Mouse (Mus musculus) thymus, adult 2 months (tissue): Measurements from ENCODE around the gene Cdsn. TPM values are rescaled to one million over a fixed set of nuclear protein-coding genes. Genes with fewer than 3 reads are reported as not detected.

Source experiments
- DNase-seq: peaks from one replicate; pipeline ENCODE4 v3.0.0; 2021
- H3K27ac ChIP-seq: fragments of 200-500 bp; 2 replicates; pipeline ENCODE4 v1.5.1; 2012; ENCODE audit warnings: low read length, control low read depth; ENCODE audit not compliant: control insufficient read depth, insufficient read depth
- H3K27me3 ChIP-seq: fragments of 200-500 bp; 2 replicates; pipeline ENCODE4 v1.6.1; 2012; ENCODE audit warnings: mild to moderate bottlenecking, low read length, moderate library complexity, mixed read lengths; ENCODE audit not compliant: control insufficient read depth, insufficient read depth
- H3K36me3 ChIP-seq: fragments of 200-500 bp; 2 replicates; pipeline ENCODE4 v1.6.1; 2012; ENCODE audit warnings: mild to moderate bottlenecking, low read length, moderate library complexity; ENCODE audit not compliant: control insufficient read depth, insufficient read depth
- H3K4me1 ChIP-seq: fragments of 200-500 bp; replicated peaks from 2 replicates; pipeline ENCODE4 v1.6.1; 2012; ENCODE audit warnings: low read length; ENCODE audit not compliant: control insufficient read depth, insufficient read depth
- H3K4me3 ChIP-seq: fragments of 200-500 bp; 2 replicates; pipeline ENCODE4 v1.5.1; 2012; ENCODE audit warnings: mild to moderate bottlenecking, low read length, control low read depth, moderate library complexity; ENCODE audit not compliant: control insufficient read depth, insufficient read depth
- CTCF ChIP-seq: fragments of 200-500 bp; IDR thresholded peaks from 2 replicates; pipeline ENCODE4 v1.5.1; 2012; ENCODE audit warnings: mild to moderate bottlenecking, control low read depth, low read length, moderate library complexity, borderline replicate concordance; ENCODE audit not compliant: control insufficient read depth, poor library complexity, insufficient read depth; ENCODE audit errors: extremely low read depth
- POLR2A ChIP-seq: fragments of 200-500 bp; IDR thresholded peaks from 2 replicates; pipeline ENCODE4 v1.6.1; 2012; ENCODE audit warnings: mild to moderate bottlenecking, low read length, control low read depth, moderate library complexity; ENCODE audit not compliant: control insufficient read depth, poor library complexity, insufficient read depth; ENCODE audit errors: extremely low read depth
- WGBS: fragments of 180-500 bp; shearing (Covaris S2); methylation state at CpG from one replicate; pipeline ENCODE4 v1.1.7; 2018; 5-methylcytosine and 5-hydroxymethylcytosine counted together
- polyA plus RNA-seq: library from polyadenylated mRNA; depleted of rRNA; stranded (reverse); fragments of >200 nt; gene quantifications from 2 replicates; pipeline ENCODE4 v1.2.3, GENCODE M21; 2012

Cdsn gene
- polyA plus RNA-seq, 1 experiment, result 3.3 TPM

DNA sequence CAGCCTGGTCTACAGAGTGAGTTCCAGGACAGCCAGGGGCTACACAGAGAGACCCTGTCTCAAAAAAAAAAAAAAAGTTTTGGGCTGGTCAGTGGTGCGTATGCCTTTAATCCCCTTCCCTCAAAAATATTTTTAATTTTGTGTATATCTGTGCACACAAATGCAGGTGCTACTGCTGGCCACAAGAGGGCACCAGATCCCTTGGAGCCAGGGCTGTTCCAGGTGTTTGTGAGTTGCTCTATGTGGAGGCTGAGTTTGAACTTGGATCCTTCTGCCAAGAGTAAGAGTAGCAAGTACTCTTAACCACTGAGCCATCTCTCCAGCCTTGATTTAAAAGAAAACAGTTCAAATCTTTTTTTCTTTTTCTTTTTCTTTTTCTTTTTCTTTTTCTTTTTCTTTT is 31.0 kb downstream of the Cdsn start:
- Histone ChIP-seq H3K36me3 (no peaks in the 10 kb centered on the region), H3K4me1 (peaks cover 3% of the 10 kb centered on the region), H3K27ac (no peak overlapping the region), H3K27me3 (no peaks in the 10 kb centered on the region), H3K4me3 (no peak overlapping the region)
- TF ChIP-seq CTCF (peak; percentile 17; the same call in 1 of the 2 replicates), POLR2A (no peak)
- DNase-seq, result peak; percentile 25
- 94% methylated on average over 1 of the region's 1 CpGs for WGBS

DNA sequence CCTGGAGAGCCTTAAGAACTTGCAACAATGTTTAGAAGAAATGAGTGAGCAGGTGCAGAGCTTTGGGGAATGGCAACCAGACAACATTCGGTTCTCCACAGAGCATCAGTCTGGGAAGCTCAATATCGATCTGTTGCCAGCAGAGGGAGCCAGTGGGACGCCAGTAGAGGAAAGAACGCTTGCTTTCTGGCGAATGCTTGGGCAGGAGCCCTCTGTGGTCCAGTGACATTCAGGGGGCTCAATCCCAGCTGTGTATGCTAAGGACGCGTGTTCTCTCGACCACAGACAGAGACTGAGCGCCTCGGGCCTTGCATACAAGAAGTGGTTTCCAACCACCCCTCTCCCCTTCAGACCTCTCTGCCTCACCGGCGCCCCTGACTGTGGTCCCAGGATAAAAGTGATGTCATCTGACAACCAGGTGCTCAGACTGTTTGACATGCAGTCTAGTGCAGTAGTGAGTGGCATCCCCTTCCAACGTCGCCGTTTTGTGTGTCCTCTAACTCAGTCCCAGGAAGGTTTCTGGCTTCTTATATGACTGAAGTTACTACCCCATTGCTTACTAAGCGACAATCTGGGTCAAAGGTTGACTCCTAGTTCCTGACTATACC is 32.5 kb downstream of the Cdsn start:
- H3K4me3 ChIP-seq, result no peak overlapping the region
- no peaks in the 10 kb centered on the region for H3K27me3 ChIP-seq
- peaks cover 3% of the 10 kb centered on the region for H3K4me1 ChIP-seq
- H3K27ac ChIP-seq, result no peak overlapping the region
- TF ChIP-seq CTCF, result peak; percentile 78
- no peak for TF ChIP-seq POLR2A
- peak; percentile 79 for DNase-seq
- H3K36me3 ChIP-seq, result no peaks in the 10 kb centered on the region
- 10% methylated on average over 16 of the region's 16 CpGs for WGBS

DNA sequence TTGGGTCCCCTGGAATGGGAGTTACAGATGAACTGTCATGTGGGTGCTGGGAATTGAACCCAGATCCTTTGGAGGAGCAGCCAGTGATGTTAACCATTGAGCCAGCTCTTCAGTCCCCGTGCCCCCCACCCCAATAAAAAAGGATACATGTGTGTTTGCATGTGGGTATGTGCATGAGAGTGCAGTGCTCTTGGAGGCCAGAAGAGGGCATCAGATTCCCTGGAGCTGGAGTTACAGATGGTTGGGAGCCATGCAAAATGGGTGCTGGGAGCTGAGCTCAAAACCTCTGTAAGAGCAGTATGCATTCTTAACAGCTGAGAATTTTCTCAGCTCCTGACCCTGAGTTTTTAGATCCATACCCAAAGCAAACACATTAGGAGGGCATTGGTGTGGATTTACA is 35.4 kb downstream of the Cdsn start:
- H3K4me3 ChIP-seq, result no peak overlapping the region
- H3K4me1 ChIP-seq, result peaks cover 3% of the 10 kb centered on the region
- H3K27me3 ChIP-seq, result no peaks in the 10 kb centered on the region
- no peak for DNase-seq
- no peaks in the 10 kb centered on the region for H3K36me3 ChIP-seq
- 79% methylated on average over 1 of the region's 1 CpGs for WGBS
- no peak overlapping the region for H3K27ac ChIP-seq
- TF ChIP-seq CTCF (no peak), POLR2A (no peak)

DNA sequence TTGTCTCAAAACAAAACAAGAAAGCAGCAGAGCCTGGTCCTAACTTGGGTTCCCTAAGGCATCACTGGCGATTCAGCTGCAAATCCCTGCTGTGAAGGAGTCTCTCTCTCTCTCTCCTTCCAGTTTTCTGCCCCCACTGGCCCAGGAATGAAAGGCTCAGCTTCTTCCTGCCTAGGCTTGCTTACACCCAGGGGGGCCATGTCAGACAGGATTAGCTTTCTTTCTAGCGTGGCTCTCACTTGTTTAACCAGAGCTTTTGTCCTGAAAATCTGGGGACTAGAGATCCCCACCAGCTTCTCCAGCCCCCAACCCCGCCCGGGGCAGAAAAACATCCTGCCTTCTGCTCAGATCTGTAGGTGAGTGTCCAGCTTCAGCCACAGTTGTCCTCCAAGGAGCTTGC is 36.5 kb downstream of the Cdsn start:
- Histone ChIP-seq H3K4me3 (no peak overlapping the region), H3K27me3 (no peaks in the 10 kb centered on the region), H3K36me3 (no peaks in the 10 kb centered on the region), H3K4me1 (peaks cover 3% of the 10 kb centered on the region), H3K27ac (no peak overlapping the region)
- no peak for TF ChIP-seq POLR2A
- TF ChIP-seq CTCF, result no peak
- no peak for DNase-seq
- 57% methylated on average over 4 of the region's 4 CpGs for WGBS

DNA sequence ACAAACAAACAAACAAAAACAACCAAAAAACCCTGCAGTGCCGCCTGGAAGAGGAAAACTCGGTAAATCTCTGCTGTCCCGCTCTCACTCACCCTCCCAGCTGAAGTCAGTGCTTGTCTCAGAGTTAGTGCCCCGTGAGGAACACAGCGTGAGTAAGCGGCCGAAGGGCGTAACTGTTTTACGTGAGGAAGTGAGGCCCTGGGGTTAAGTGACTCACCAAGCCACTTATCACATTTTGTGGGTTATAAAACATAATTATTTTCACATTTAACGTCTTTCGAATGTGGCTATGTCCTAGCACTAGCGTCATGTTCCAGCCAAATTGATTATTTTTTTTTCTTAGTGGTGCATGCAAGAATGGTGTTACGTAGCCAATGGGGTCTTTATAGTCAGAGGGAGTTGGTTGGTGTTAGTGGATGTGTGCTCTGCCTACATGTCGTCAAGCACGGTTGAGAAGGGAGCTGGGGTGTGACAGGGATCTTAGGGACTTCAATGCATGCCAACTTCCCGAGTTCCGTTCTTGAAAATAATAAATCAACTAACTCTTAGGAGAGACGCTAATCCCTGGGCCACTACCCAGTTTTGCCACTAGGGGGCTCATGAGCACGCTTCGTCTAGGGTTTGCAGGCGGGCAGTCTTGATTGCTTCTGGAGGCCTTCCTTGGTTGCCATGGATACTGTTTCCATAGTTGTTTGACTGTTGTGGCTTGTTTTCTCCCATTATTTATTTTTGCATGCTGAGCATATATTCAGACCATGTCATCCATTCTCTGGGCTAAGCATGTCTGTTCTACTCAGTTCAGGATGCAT is 38.7 kb downstream of the Cdsn start:
- TF ChIP-seq CTCF, result peak; percentile 71; the same call in 1 of the 2 replicates
- no peak for TF ChIP-seq POLR2A
- no peak overlapping the region for H3K4me3 ChIP-seq
- H3K27me3 ChIP-seq, result no peaks in the 10 kb centered on the region
- DNase-seq, result peak; percentile 68
- H3K27ac ChIP-seq, result no peak overlapping the region
- WGBS, result 21% methylated on average over 21 of the region's 21 CpGs
- no peaks in the 10 kb centered on the region for H3K4me1 ChIP-seq
- no peaks in the 10 kb centered on the region for H3K36me3 ChIP-seq

DNA sequence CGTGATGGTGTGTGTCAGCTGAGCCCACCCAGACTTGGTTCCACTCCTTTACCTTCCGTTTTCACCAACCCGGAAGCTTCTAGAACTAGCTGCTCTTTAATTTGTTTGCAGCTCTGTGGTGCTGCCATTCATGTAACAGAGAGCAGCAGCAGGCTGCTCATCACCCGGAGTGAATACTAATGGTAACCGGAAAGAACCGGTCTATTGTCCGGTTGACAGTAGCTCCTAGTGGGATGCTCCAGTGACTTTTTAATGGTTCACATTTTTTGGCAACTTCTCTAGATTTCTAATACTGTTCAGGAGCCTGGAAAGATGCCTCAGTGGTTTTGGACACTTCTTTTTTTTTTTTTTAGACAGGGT is 39.3 kb downstream of the Cdsn start:
- no peaks in the 10 kb centered on the region for H3K27me3 ChIP-seq
- TF ChIP-seq POLR2A (no peak), CTCF (no peak)
- H3K4me1 ChIP-seq, result no peaks in the 10 kb centered on the region
- WGBS, result 91% methylated on average over 7 of the region's 7 CpGs
- no peak overlapping the region for H3K27ac ChIP-seq
- no peak overlapping the region for H3K4me3 ChIP-seq
- no peak for DNase-seq
- no peaks in the 10 kb centered on the region for H3K36me3 ChIP-seq
